Mouse (Mus musculus) skeletal muscle tissue, adult 2 months (tissue): ENCODE results near the gene Kctd19.

Experiments used
- DNase-seq: peaks from one replicate; pipeline ENCODE4 v3.0.0-alpha.2; 2012; ENCODE audit warnings: low read depth, low spot score

The Kctd19 gene

GRCm38 (mm10) chr8:105422006-105422405 lies 8.7 kb upstream of the Kctd19 start:
- no peak for DNase-seq

- DNase-seq, result no peak
Observed at GRCm38 (mm10) chr8:105419800-105420199, 6.5 kb upstream of the Kctd19 start.

- DNase-seq, result no peak
Observed at GRCm38 (mm10) chr8:105418992-105419391, 5.7 kb upstream of the Kctd19 start.

GRCm38 (mm10) chr8:105409947-105410346 lies 3.4 kb downstream of the Kctd19 start:
- no peak for DNase-seq

- no peak for DNase-seq
Observed at GRCm38 (mm10) chr8:105408331-105408730, 5.0 kb downstream of the Kctd19 start.

GRCm38 (mm10) chr8:105406416-105406815 lies 6.9 kb downstream of the Kctd19 start:
- no peak for DNase-seq

GRCm38 (mm10) chr8:105404496-105404895 lies 8.8 kb downstream of the Kctd19 start:
- no peak for DNase-seq

GRCm38 (mm10) chr8:105403467-105403866 lies 9.8 kb downstream of the Kctd19 start:
- no peak for DNase-seq

GRCm38 (mm10) chr8:105400016-105400415 lies 13.3 kb downstream of the Kctd19 start:
- DNase-seq, result no peak

- peak; percentile 49 for DNase-seq
Observed at GRCm38 (mm10) chr8:105397747-105398146, 15.6 kb downstream of the Kctd19 start.

GRCm38 (mm10) chr8:105393915-105394314 lies 19.4 kb downstream of the Kctd19 start:
- DNase-seq, result peak; percentile 15

GRCm38 (mm10) chr8:105393089-105393787 lies 20.1 kb downstream of the Kctd19 start:
- peak; percentile 48 for DNase-seq

- DNase-seq, result no peak
Observed at GRCm38 (mm10) chr8:105389096-105389495, 24.2 kb downstream of the Kctd19 start.

GRCm38 (mm10) chr8:105387151-105387550 lies 26.2 kb downstream of the Kctd19 start:
- no peak for DNase-seq

- DNase-seq, result no peak
Observed at GRCm38 (mm10) chr8:105384070-105384469, 29.2 kb downstream of the Kctd19 start.

- no peak for DNase-seq
Observed at GRCm38 (mm10) chr8:105380308-105380707, 33.0 kb downstream of the Kctd19 start.

GRCm38 (mm10) chr8:105378673-105379072 lies 34.6 kb downstream of the Kctd19 start:
- no peak for DNase-seq

- no peak for DNase-seq
Observed at GRCm38 (mm10) chr8:105374513-105374966, 38.8 kb downstream of the Kctd19 start.

GRCm38 (mm10) chr8:105373032-105373431 lies 40.3 kb downstream of the Kctd19 start, which contains the start of gene Plekhg4:
TSS of gene Plekhg4 (plus strand) at chr8:105373274.
- no peak for DNase-seq

- no peak for DNase-seq
Observed at GRCm38 (mm10) chr8:105372473-105372872, 40.8 kb downstream of the Kctd19 start.

GRCm38 (mm10) chr8:105367107-105367506 lies 46.2 kb downstream of the Kctd19 start:
- no peak for DNase-seq

- DNase-seq, result no peak
Observed at GRCm38 (mm10) chr8:105361751-105362702, 51.3 kb downstream of the Kctd19 start.
